ENCODE assay signal across 24 mouse cellular contexts in genomic region chr13:58467097-58467642, GRCm38 (mm10).
DNase-seq lines count a peak whose midpoint lies in the region; ATAC-seq and TF ChIP-seq lines count a peak whose summit lies in the region.
"Had no signal": no experiment of that assay in that cellular context is flagged by ENCODE, and none has a peak within 500 bp of the region (broad histone marks: within the 10 kb centered on the region; RNA-seq: fewer than 3 reads in every experiment).

No protein-coding gene starts in this region.

- TF ChIP-seq CTCF in gastrocnemius, adult 2 months (IDR thresholded peaks at IDR 0.05), result no peak

- peak; percentile 47 for DNase-seq in gastrocnemius, adult 2 months
- DNase-seq in gastrocnemius, adult 8-10 months (ENCODE audit: low spot score in 2 of 2), result no peak
- peak; percentile 28 for DNase-seq in 3134 (ENCODE audit: extremely low read depth, insufficient read length, low spot score)
- peak; percentile 48 for DNase-seq in embryonic facial prominence, embryonic 14.5 days (ENCODE audit: low spot score)
- peak; percentile 15 for DNase-seq in ovary, postnatal 36 days (ENCODE audit: low spot score)
- no peak for DNase-seq in embryo, embryonic 10.5 days (ENCODE audit: low spot score)
- DNase-seq in kidney, postnatal 10 days, result no peak
- DNase-seq: adrenal gland, adult 8-10 months; cerebellum, adult 11-12 months; cerebellum, postnatal 25 days; embryo, embryonic 11 days; heart, adult 2 months; kidney, adult 2 months; kidney, postnatal 25 days; layer of hippocampus, postnatal 36 days; liver, postnatal 0 days; thymus, postnatal 25 days had no signal

- intact Hi-C loops in gastrocnemius, adult 2 months (cut with DNase I), result no loop called here

- 0 out of 2 replicates have a peak, but pooled peaks have one; percentile 26 for ATAC-seq in embryonic facial prominence, embryonic 14.5 days (ENCODE audit: low read depth)
- ATAC-seq in heart, embryonic 12.5 days (ENCODE audit: insufficient number of reproducible peaks, low FRiP score), result no peak
- ATAC-seq: liver, postnatal 0 days; lung, postnatal 0 days; midbrain, embryonic 13.5 days had no signal

- H3K36me3 ChIP-seq in embryonic facial prominence, embryonic 14.5 days (ENCODE audit: control insufficient read depth, insufficient read depth, low read length), result no peaks in the 10 kb centered on the region
- no peaks in the 10 kb centered on the region for H3K36me3 ChIP-seq in heart, embryonic 12.5 days
- H3K36me3 ChIP-seq: hindbrain, embryonic 12.5 days; limb, embryonic 12.5 days; midbrain, embryonic 13.5 days had no signal

- no peak overlapping the region for H3K4me3 ChIP-seq in gastrocnemius, adult 2 months
- no peak overlapping the region for H3K4me3 ChIP-seq in embryonic facial prominence, embryonic 14.5 days (ENCODE audit: low read depth, low read length)
- H3K4me3 ChIP-seq in heart, embryonic 12.5 days, result no peak overlapping the region
- H3K4me3 ChIP-seq: heart, adult 2 months; hindbrain, embryonic 12.5 days; layer of hippocampus, adult 2 months; limb, embryonic 12.5 days; midbrain, embryonic 13.5 days had no signal

- no peak overlapping the region for H3K9ac ChIP-seq in embryonic facial prominence, embryonic 14.5 days (ENCODE audit: low read depth, low read length)
- H3K9ac ChIP-seq in heart, embryonic 12.5 days, result no peak overlapping the region
- H3K9ac ChIP-seq: hindbrain, embryonic 12.5 days; limb, embryonic 12.5 days; liver, postnatal 0 days; midbrain, embryonic 13.5 days had no signal

- H3K27ac ChIP-seq in gastrocnemius, adult 2 months, result no peak overlapping the region
- 0 out of 2 replicates have a peak overlapping the region, but pooled peaks have one; percentile 16 for H3K27ac ChIP-seq in embryonic facial prominence, embryonic 14.5 days (replicated peaks; ENCODE audit: low read depth, low read length)
- H3K27ac ChIP-seq in heart, embryonic 12.5 days (ENCODE audit: poor library complexity, severe bottlenecking), result no peak overlapping the region
- H3K27ac ChIP-seq: heart, adult 2 months; hindbrain, embryonic 12.5 days; layer of hippocampus, adult 2 months; limb, embryonic 12.5 days; midbrain, embryonic 13.5 days had no signal

- H3K27me3 ChIP-seq in embryonic facial prominence, embryonic 14.5 days (replicated peaks; ENCODE audit: control insufficient read depth, insufficient read depth, low read length), result peaks cover 22% of the 10 kb centered on the region
- H3K27me3 ChIP-seq in heart, embryonic 12.5 days (replicated peaks), result no peaks in the 10 kb centered on the region; the same call in 1 of the 2 replicates

- H3K9me3 ChIP-seq in embryonic facial prominence, embryonic 14.5 days (ENCODE audit: control insufficient read depth, low read length), result 0 out of 2 replicates have a peak, but pooled peaks cover 4% of the 10 kb centered on the region
- H3K9me3 ChIP-seq in heart, embryonic 12.5 days (replicated peaks), result 0 out of 2 replicates have a peak, but pooled peaks cover 8% of the 10 kb centered on the region
- H3K9me3 ChIP-seq: hindbrain, embryonic 12.5 days; limb, embryonic 12.5 days had no signal

- no peaks in the 10 kb centered on the region for H3K4me1 ChIP-seq in embryonic facial prominence, embryonic 14.5 days (ENCODE audit: control insufficient read depth, insufficient read depth, low read length)
- peaks cover 4% of the 10 kb centered on the region for H3K4me1 ChIP-seq in heart, embryonic 12.5 days (replicated peaks)

- H3K4me2 ChIP-seq in embryonic facial prominence, embryonic 14.5 days (ENCODE audit: low read depth, low read length), result no peak overlapping the region
- H3K4me2 ChIP-seq in heart, embryonic 12.5 days, result no peak overlapping the region
- H3K4me2 ChIP-seq: hindbrain, embryonic 12.5 days; limb, embryonic 12.5 days; liver, embryonic 11.5 days; midbrain, embryonic 13.5 days had no signal

- 76% methylated on average over 10 of the region's 10 CpGs for WGBS in embryonic facial prominence, embryonic 14.5 days
- 72% methylated on average over 10 of the region's 10 CpGs for WGBS in heart, embryonic 12.5 days

Comparison
In these comparisons a context has a peak if more than half of its experiments do, and no peak if none do; other contexts are left out.
1. DNase-seq: peak in gastrocnemius, adult 2 months (single experiment), 3134 (single experiment), embryonic facial prominence, embryonic 14.5 days (single experiment) and ovary, postnatal 36 days (single experiment); none in gastrocnemius, adult 8-10 months (0 of 2), embryo, embryonic 10.5 days (single experiment) and kidney, postnatal 10 days (single experiment).